Mouse (Mus musculus) hindbrain, embryonic 10.5 days (tissue): ENCODE data around the gene Dcbld2. TPM values are rescaled to one million over a fixed set of nuclear protein-coding genes. Genes with fewer than 3 reads are reported as not detected.

Source experiments
- DNase-seq: peaks from one replicate; pipeline ENCODE4 v3.0.0-alpha.2; 2017; ENCODE audit warnings: low spot score
- H3K27ac ChIP-seq: fragments of 300-500 bp; sonication (generic); 2 replicates; pipeline ENCODE4 v1.5.1; 2016; ENCODE audit warnings: mild to moderate bottlenecking, moderate library complexity
- H3K27me3 ChIP-seq: fragments of 300-500 bp; sonication (generic); 2 replicates; pipeline ENCODE4 v1.6.1; 2016; ENCODE audit warnings: mild to moderate bottlenecking; ENCODE audit not compliant: poor library complexity, insufficient read depth, severe bottlenecking
- H3K36me3 ChIP-seq: fragments of 300-500 bp; sonication (generic); 2 replicates; pipeline ENCODE4 v1.6.1; 2016; ENCODE audit warnings: mild to moderate bottlenecking, moderate library complexity
- H3K4me1 ChIP-seq: fragments of 300-500 bp; sonication (generic); replicated peaks from 2 replicates; pipeline ENCODE4 v1.6.1; 2016; ENCODE audit warnings: mild to moderate bottlenecking
- H3K4me3 ChIP-seq: fragments of 300-500 bp; sonication (generic); 2 replicates; pipeline ENCODE4 v1.5.1; 2016; ENCODE audit warnings: mild to moderate bottlenecking, moderate library complexity
- H3K9me3 ChIP-seq: fragments of 300-500 bp; sonication (generic); 2 replicates; pipeline ENCODE4 v1.6.1; 2016; ENCODE audit warnings: mild to moderate bottlenecking, moderate library complexity
- WGBS: fragments of 180-500 bp; shearing (Covaris S2); methylation state at CpG from one replicate; pipeline ENCODE4 v1.1.7; 2016; 5-methylcytosine and 5-hydroxymethylcytosine counted together
- polyA plus RNA-seq: library from polyadenylated mRNA; unstranded; fragments of >200 nt; fragmentation: Nextera tagmentation; extraction: Ambion mirVana; gene quantifications from 2 replicates; pipeline ENCODE4 v1.2.1, GENCODE M21; 2016

Dcbld2 gene
- polyA plus RNA-seq, 1 experiment from 2014 or later = 7.3 TPM

DNA sequence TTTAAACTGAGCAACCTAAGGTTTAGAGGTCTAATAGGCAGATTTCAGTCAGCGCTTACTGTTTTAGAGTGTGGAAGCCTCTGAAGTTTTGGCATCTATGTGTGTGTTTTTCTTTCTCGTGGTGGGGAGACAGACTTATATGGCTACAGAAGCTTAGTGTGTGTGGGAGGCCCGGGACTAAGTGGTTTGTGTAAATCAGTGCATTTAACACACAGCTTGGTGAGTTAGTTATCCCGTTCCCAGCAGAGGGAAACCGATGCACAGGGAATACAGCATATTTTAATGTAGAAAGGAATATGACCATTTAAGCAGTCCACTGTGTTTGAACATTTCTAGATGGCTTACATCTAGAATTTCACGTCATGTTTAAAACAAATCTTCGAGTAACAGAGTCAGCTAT, 1.6 kb downstream of the Dcbld2 start:
- Histone ChIP-seq H3K4me1 (peaks cover 28% of the 10 kb centered on the region), H3K27ac (no peak overlapping the region), H3K9me3 (no peaks in the 10 kb centered on the region), H3K27me3 (no peaks in the 10 kb centered on the region), H3K36me3 (no peaks in the 10 kb centered on the region), H3K4me3 (peak overlapping the region; percentile 96)
- no peak for DNase-seq
- 65% methylated on average over 7 of the region's 7 CpGs for WGBS

DNA sequence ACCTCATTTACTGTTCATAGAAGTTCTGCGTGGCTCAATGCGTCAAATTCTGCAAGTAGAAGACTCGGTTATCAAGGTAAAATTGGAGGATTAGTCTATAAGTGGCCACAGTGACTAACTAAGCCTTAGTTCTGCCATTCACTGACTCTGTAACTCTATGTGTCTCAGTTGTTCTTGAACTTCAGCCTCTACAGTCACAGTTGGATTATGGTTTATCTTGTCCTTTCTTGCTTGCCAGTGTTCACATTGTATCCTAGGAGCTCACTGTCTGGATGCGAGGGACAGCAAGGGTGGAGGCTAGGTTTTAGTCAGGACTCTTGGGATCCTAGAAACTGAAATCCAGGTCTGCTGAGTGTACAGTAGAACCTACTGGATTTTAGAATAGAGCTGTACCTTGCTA, 6.6 kb downstream of the Dcbld2 start:
- WGBS = 94% methylated on average over 4 of the region's 4 CpGs
- Histone ChIP-seq H3K9me3 (no peaks in the 10 kb centered on the region), H3K4me1 (peaks cover 21% of the 10 kb centered on the region), H3K27me3 (no peaks in the 10 kb centered on the region), H3K4me3 (no peak overlapping the region), H3K27ac (no peak overlapping the region), H3K36me3 (peaks cover 13% of the 10 kb centered on the region)
- DNase-seq = no peak

DNA sequence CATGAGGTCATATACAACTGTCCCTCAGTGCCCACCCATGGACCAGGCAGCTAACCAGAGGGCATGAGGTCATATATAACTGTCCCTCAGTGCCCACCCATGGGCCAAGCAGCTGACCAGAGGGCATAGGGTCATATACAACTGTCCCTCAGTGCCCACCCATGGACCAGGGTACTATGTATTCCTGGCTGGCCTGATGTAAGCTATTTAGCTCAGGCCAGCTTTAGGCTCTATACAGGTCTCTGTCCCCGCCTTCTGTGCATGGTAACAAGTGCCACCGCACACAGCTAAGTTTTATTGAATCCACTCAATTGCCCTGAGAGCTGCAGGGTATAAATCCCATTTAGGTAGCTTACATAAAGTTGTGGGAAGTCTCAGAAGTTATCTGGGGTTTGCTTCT, 7.3 kb downstream of the Dcbld2 start:
- H3K36me3 ChIP-seq = peaks cover 13% of the 10 kb centered on the region
- H3K9me3 ChIP-seq = no peaks in the 10 kb centered on the region
- 94% methylated on average over 2 of the region's 2 CpGs for WGBS
- H3K4me1 ChIP-seq = peaks cover 14% of the 10 kb centered on the region; the same call in 1 of the 2 replicates
- no peak overlapping the region for H3K4me3 ChIP-seq
- no peak overlapping the region for H3K27ac ChIP-seq
- DNase-seq = no peak
- H3K27me3 ChIP-seq = no peaks in the 10 kb centered on the region

DNA sequence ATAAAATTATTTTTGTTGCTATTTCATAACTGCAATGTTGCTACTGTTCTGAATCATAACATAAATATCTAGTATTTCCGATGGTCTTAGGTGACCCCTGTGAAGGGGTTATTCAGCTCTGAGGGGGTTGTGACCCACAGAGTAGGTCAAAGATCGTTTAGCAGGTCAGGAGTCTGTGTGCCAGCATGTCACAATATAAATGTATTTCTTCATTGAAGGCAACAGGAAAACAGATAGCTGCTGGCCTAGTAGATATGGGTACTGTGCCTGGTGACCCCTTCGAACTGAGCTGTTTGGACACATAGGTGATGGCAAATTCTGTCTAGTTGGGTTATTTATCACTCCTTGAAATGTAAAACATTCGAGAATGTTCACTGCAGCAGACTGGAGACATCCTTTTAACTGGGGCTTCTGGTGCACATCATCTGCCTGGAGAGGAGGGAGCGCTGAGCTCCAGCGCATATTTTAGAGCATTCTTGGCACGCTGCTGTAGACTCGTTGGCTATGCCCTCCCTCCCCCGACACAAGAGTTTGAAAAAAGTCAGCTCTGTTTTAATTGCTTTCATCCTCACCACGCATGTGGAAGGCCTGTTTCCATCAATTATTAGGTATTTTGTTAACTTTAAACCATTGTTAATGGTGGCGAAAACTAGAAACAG, 13.6 kb downstream of the Dcbld2 start:
- Histone ChIP-seq H3K4me1 (peaks cover 15% of the 10 kb centered on the region; the same call in 1 of the 2 replicates), H3K27ac (no peak overlapping the region), H3K4me3 (no peak overlapping the region), H3K27me3 (no peaks in the 10 kb centered on the region), H3K36me3 (peaks cover 11% of the 10 kb centered on the region), H3K9me3 (no peaks in the 10 kb centered on the region)
- 66% methylated on average over 11 of the region's 11 CpGs for WGBS
- no peak for DNase-seq

DNA sequence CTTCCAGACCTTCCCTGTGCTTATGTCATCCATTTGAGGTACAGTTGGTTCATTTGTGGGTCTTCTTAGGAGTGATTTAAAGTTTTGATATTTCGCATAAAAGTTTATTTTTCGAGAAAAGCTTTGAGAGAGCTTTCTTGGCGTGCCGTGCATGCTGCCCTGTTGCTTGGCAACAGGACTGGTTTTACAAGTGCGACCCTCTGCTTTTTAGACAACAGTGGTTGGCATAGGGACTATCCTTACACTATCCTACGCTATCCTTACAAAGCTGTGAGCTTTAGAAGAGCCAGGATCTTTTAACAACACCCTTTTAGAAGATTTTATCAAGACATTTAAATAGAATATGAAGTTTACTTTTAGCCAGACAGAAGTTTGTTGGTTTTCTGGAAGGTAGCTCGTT, 22.0 kb downstream of the Dcbld2 start:
- Histone ChIP-seq H3K4me3 (no peak overlapping the region), H3K27ac (no peak overlapping the region), H3K4me1 (no peaks in the 10 kb centered on the region), H3K36me3 (peaks cover 22% of the 10 kb centered on the region), H3K9me3 (no peaks in the 10 kb centered on the region), H3K27me3 (no peaks in the 10 kb centered on the region)
- no peak for DNase-seq
- WGBS = 83% methylated on average over 7 of the region's 7 CpGs

DNA sequence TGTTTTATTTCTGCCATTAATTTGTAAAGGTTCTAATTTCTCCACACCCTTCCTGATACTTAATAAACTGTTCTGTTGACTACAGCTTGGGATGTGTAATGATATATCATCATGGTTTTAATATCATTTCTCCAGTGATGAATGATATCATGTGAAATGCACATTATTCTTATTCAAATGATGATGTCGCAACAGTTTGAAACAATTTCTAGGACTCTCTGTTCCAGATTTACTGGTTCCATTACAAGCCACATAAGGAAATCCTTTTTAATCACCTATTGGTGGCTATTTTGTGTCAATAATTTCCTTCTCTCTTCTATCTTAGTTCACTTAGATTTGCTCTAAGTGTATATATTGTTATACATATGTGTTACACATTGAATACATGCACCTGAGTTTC, 24.1 kb downstream of the Dcbld2 start:
- Histone ChIP-seq H3K27ac (no peak overlapping the region), H3K4me3 (no peak overlapping the region), H3K4me1 (no peaks in the 10 kb centered on the region), H3K27me3 (no peaks in the 10 kb centered on the region), H3K36me3 (peaks cover 37% of the 10 kb centered on the region), H3K9me3 (no peaks in the 10 kb centered on the region)
- 89% methylated on average over 1 of the region's 1 CpGs for WGBS
- no peak for DNase-seq

DNA sequence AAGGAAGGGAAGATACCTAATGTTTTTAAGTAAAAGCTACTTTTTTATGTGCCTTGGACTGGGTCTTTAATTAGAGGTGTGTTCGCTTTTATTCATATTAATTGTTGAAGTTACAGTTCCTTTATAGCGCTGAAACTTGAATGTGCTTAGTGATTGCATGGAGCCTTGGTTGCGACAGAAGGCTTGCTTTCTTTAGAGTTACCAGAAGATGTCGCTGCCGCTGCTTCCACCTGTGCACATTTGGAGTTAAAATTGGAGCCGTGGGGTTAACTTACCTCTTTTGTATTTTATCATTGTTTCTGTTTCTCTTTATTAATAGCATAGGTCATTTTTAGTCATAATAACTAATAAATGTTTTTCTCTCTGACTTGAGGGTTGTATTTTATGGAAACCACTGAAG, 36.5 kb downstream of the Dcbld2 start:
- Histone ChIP-seq H3K9me3 (no peaks in the 10 kb centered on the region), H3K27ac (no peak overlapping the region), H3K4me3 (no peak overlapping the region), H3K4me1 (no peaks in the 10 kb centered on the region), H3K36me3 (peaks cover 39% of the 10 kb centered on the region), H3K27me3 (no peaks in the 10 kb centered on the region)
- 77% methylated on average over 6 of the region's 6 CpGs for whole genome bisulfite sequencing
- DNase-seq = no peak

DNA sequence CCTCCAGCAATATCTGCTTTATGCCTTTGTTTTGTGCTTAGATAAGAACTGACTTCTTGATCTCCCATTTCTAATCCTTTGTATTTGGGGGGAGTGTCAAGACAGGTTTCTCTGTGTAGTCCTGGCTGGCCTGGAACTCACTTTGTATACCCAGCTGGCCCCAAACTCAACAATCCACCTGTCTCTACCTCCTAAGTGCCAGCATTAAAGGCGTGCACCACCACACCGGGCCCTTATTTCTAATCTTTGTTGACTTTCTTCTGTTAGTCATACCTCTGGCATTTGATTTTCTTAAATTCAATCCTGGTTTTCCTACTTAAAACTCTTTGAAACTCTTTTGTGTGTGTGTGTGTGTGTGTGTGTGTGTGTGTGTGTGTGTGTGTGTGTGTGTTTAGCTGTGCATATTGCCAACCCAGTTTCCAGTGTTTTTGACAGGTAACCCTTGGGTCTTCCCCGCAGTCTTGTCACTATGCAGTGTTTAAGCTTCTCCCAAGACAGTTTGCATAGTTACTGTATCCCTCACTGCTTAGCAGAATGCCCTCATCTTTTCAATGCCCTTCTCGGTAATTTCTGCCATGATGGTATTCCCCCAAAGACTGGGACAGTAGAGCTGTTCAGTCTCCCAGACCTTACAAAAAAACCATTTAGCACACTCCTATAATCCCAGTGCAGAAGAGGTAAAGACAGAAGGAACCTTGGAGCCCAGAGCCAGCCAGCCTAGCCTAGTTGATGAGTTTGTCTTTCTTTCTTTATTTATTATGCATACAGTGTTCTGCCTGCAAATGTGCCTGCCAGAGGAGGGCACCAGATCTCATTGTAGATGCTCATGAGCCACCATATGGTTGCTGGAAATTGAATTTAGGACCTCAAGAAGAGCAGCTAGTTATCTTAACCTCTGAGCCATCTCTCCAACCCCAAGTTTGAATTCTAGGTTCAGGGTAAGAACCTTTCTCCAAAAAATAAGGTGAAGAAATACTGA, 38.3 kb downstream of the Dcbld2 start:
- Histone ChIP-seq H3K27ac (no peak overlapping the region), H3K4me3 (no peak overlapping the region), H3K27me3 (no peaks in the 10 kb centered on the region), H3K36me3 (peaks cover 47% of the 10 kb centered on the region), H3K4me1 (no peaks in the 10 kb centered on the region), H3K9me3 (no peaks in the 10 kb centered on the region)
- DNase-seq = no peak
- WGBS = 92% methylated on average over 4 of the region's 4 CpGs

DNA sequence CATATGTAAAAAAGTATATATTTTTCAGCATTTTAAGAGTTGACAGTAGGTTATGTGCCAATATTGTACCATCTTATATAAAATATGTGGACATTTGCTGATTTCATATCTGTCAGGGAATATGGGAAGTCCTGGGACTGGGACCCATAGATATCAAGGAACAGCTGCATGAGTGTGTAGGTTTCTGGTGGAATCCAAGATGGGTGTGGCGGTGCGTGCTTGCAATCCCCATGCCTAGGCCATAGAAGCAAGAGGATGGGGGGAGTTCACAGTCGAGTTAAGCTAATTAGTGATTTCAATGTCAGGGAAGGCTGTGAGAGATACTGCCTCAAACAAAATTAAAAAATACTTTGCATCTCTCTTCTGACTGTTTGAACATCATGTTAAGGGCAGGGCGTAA, 40.8 kb downstream of the Dcbld2 start:
- peaks cover 56% of the 10 kb centered on the region for H3K36me3 ChIP-seq
- no peaks in the 10 kb centered on the region for H3K9me3 ChIP-seq
- WGBS = 93% methylated on average over 4 of the region's 4 CpGs
- H3K4me1 ChIP-seq = no peaks in the 10 kb centered on the region
- DNase-seq = no peak
- no peak overlapping the region for H3K27ac ChIP-seq
- no peaks in the 10 kb centered on the region for H3K27me3 ChIP-seq
- H3K4me3 ChIP-seq = no peak overlapping the region

DNA sequence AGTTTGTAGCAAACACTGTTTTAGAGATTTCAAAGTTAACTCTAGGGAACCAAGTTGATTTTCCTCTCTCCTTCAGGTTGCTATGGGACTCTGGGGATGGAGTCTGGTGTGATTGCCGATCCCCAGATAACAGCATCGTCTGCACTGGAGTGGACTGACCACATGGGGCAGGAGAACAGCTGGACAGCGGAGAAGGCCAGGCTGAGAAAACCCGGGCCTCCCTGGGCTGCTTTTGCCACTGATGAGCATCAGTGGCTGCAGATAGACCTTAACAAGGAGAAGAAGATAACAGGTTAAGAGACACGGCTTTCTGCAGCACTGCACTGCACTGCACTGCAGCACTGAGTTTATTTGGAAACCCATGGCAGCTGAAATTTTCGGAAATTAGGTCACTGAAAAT, 42.4 kb downstream of the Dcbld2 start:
- no peak overlapping the region for H3K27ac ChIP-seq
- no peaks in the 10 kb centered on the region for H3K27me3 ChIP-seq
- H3K4me3 ChIP-seq = no peak overlapping the region
- H3K36me3 ChIP-seq = peaks cover 58% of the 10 kb centered on the region
- no peak for DNase-seq
- no peaks in the 10 kb centered on the region for H3K9me3 ChIP-seq
- H3K4me1 ChIP-seq = no peaks in the 10 kb centered on the region
- WGBS = 69% methylated on average over 6 of the region's 6 CpGs

DNA sequence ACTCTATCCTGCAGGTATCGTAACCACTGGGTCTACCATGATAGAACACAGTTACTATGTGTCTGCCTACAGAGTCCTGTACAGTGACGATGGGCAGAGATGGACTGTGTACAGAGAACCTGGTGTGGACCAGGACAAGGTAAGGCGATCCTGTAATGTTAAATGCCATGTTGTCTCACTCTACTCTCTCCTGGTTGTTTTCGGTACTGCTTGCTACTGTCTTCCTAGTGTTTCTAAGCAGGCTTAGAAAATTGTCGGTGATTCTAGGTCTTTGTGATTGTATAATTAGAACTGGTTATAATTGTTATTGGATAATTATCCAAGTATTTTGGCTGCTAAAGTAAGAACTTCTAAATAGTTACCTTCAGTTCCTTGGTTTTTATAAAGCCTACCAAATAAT, 43.4 kb downstream of the Dcbld2 start:
- DNase-seq = no peak
- H3K27ac ChIP-seq = no peak overlapping the region
- H3K27me3 ChIP-seq = no peaks in the 10 kb centered on the region
- no peaks in the 10 kb centered on the region for H3K9me3 ChIP-seq
- no peaks in the 10 kb centered on the region for H3K4me1 ChIP-seq
- WGBS = 96% methylated on average over 5 of the region's 5 CpGs
- no peak overlapping the region for H3K4me3 ChIP-seq
- H3K36me3 ChIP-seq = peaks cover 63% of the 10 kb centered on the region

DNA sequence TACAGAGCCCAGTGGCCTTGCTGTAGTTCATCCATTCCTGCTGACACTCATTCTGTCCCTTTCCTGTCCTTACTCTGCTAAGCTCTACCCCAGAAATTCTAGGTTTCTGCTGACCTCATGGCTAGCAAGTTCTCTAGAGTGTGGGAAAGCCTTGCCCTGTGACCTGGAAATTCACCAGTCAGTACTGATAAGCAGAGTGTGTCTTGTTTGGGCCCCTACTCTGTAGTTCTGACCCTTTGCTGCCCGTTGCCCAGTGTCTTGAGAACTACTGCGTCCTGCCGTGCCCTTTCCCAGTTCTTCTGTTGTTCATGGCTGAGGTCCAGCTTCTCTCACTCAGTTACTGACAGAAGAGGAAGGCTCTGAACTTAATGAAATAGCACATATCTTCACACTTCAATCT, 44.9 kb downstream of the Dcbld2 start:
- DNase-seq = no peak
- H3K36me3 ChIP-seq = peaks cover 66% of the 10 kb centered on the region
- WGBS = 79% methylated on average over 3 of the region's 3 CpGs
- no peak overlapping the region for H3K4me3 ChIP-seq
- H3K27ac ChIP-seq = no peak overlapping the region
- no peaks in the 10 kb centered on the region for H3K9me3 ChIP-seq
- H3K27me3 ChIP-seq = no peaks in the 10 kb centered on the region
- H3K4me1 ChIP-seq = no peaks in the 10 kb centered on the region

DNA sequence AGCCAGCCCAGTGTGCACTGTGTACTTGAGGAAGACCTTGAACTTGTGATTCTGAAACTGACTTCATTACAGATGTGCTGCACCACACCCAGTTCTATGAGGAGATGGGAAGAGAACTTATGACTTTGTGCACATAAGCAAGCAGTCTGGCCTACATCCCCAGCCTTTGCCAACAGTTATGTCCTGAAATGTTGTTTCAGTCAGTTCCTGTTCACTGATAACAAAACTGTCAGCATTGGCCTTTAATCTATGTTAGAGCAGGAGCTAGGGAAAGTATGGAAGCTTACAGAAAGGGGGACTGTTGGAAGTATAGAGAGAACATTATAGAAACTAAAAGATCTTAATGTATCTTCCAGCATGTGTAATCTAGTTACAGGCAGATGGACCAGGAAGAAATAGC, 45.6 kb downstream of the Dcbld2 start:
- Histone ChIP-seq H3K27me3 (no peaks in the 10 kb centered on the region), H3K4me1 (no peaks in the 10 kb centered on the region), H3K9me3 (no peaks in the 10 kb centered on the region), H3K27ac (no peak overlapping the region), H3K4me3 (no peak overlapping the region), H3K36me3 (peaks cover 71% of the 10 kb centered on the region)
- DNase-seq = no peak
